Mouse (Mus musculus): ENCODE data around the gene Il18bp.
"Not testable (repeated sequence)": the region's sequence is repeated elsewhere in the genome, so short reads cannot be mapped to it uniquely, and the experiment has no call there.

Gene Il18bp

GRCm38 (mm10) chr7:102018590-102018989 lies at the start of gene Il18bp:
TSS of gene Il18bp (minus strand) at chr7:102018690.
- no peak for DNase-seq (ENCODE audit: low read depth, low spot score)

GRCm38 (mm10) chr7:102066363-102066762 lies 47.9 kb upstream of the Il18bp start:
- DNase-seq (ENCODE audit: low read depth, low spot score): peak; percentile 30

DNA sequence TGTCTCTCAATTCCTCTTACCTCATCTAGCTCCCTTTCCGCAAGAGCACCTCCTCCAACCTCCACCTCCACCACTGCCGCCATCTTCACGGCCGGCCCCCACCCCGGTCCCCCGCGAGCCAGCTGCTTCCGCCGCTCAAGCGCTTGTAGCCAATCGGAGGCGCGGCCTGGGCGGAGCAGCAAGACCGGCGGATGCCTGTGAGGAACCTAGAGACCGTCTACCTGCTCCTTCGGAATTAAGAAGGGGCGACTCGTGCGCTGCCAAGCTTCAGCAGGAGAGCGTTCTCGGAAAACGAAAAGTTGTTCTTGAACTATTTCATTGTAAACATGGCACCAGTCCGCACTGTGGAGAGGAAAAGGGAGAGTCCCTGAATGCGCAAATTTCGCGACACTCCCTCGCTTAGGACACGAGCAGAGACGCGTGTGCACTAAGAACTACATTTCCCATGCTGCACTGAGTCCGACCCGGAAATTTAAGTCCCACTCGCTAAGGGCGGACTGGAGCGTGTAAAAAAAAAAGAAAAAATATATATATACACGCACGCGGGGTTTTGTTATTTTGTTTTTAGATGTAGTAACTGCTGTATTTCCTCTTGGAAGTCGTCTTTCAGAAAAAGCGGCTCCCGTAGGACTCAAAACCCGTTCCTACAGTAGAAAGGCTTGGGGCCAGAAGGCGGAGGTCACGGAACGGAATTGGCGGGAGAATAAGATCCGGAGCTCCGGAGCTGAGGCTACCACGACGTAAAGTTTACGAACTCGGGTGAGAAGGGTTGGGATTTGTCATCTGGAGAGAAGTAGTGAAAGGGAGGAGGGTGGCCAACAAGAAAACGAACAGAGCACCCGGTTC lies 46.8 kb upstream of the Il18bp start, which contains the start of the genes Rnf121, Xndc1 and Xntrpc:
TSS of gene Rnf121 (minus strand) at position 424 of the 846 bp plus-strand sequence.
TSS of gene Xndc1 (plus strand) at position 466 of the 846 bp plus-strand sequence.
TSS of gene Xntrpc (plus strand) at position 668 of the 846 bp plus-strand sequence.
- peak; percentile 97 for DNase-seq (ENCODE audit: low read depth, low spot score)

- no peak for DNase-seq (ENCODE audit: low read depth, low spot score)
Observed at GRCm38 (mm10) chr7:102064655-102065045, 46.2 kb upstream of the Il18bp start.

GRCm38 (mm10) chr7:102063891-102064290 lies 45.4 kb upstream of the Il18bp start:
- no peak for DNase-seq (ENCODE audit: low read depth, low spot score)

GRCm38 (mm10) chr7:102062203-102062602 lies 43.7 kb upstream of the Il18bp start:
- DNase-seq (ENCODE audit: low read depth, low spot score): no peak

GRCm38 (mm10) chr7:102061353-102061752 lies 42.9 kb upstream of the Il18bp start:
- no peak for DNase-seq (ENCODE audit: low read depth, low spot score)

- peak; percentile 55 for DNase-seq (ENCODE audit: low read depth, low spot score)
Observed at GRCm38 (mm10) chr7:102048524-102048923, 30.0 kb upstream of the Il18bp start.

DNA sequence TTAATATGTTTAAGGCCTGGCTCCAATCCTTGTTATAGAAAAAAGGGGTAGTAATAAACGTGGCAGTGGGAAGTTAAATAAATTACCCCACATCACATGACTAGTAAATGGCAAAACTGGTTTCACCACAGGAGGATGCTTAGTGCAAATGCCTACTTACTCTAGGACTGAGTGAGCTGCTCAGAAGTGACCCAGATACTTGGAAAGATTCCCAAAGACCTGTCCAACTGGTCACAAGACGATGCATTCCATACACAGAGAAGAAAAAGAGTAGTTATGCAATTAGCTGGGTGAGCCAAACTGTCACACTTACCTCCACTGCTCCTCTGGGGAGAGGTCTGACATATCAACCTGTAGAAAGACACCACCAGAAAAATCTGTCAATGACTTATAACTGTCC lies 23.8 kb upstream of the Il18bp start:
- no peak for DNase-seq (ENCODE audit: low read depth, low spot score)

GRCm38 (mm10) chr7:102037318-102037717 lies 18.8 kb upstream of the Il18bp start:
- no peak for DNase-seq (ENCODE audit: low read depth, low spot score)

DNA sequence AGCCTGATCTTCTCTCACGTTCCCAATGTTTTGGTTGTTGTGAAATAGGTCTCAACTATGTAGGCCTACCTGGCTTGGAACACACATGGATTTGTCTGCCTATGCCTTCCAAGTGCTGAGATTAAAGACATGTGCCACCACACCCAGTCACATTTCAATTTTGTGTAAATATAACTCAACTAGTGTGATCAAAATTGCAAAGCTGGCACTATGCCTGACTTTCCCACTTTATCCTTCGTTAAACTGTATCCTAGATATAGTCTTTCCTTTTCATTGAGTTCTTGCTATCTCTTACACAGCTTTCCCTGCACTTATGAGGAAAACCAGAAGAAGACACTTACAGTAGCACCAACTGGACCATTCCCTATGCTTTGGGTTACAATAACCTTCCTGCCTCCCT lies 17.0 kb upstream of the Il18bp start:
- DNase-seq (ENCODE audit: low read depth, low spot score): no peak

DNA sequence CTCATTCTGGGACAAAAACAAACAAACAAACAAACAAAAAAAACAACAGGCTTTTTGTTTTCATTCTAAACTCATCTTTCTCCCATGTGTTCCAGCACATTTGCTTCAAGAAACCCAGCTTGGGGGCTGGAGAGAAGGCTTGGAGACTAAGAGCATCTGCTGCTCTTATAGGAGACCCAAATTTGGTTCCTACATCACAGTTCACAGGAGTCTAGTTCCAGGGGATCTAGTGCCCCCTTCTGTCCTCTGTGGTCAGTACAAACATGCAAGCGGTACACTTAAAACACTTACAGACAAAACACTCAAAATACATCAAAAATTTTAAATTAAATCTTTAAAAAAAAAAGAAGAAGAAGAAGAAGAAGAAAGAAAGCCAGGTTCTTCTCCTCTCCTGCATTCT lies 16.4 kb upstream of the Il18bp start:
- DNase-seq (ENCODE audit: low read depth, low spot score): peak; percentile 25

GRCm38 (mm10) chr7:102025187-102026119 lies 7.0 kb upstream of the Il18bp start:
- DNase-seq (ENCODE audit: low read depth, low spot score): no peak

- no peak for DNase-seq (ENCODE audit: low read depth, low spot score)
Observed at GRCm38 (mm10) chr7:102023821-102024220, 5.3 kb upstream of the Il18bp start.

DNA sequence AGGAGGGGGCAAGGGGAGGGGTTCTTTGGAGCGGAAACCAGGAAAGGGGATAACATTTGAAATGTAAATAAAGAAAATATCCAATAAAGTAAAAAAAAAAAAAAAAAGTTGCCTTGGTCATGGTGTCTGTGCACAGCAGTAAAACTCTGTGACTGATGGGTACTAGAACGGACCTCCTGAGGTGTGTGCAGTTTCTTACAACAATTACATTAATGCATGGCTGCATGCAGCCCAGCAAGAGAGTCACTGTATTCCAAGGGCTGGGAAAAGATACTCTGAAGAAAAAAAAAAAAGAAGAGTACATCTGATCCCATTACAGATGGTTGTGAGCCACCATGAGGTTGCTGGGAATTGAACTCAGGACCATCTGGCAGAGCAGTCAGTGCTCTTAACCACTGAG lies 2.4 kb upstream of the Il18bp start:
- not testable (repeated sequence) for DNase-seq (ENCODE audit: low read depth, low spot score)

GRCm38 (mm10) chr7:102019362-102019761 lies 872 bp upstream of the Il18bp start:
- DNase-seq (ENCODE audit: low read depth, low spot score): no peak

- no peak for DNase-seq (ENCODE audit: low read depth, low spot score)
Observed at GRCm38 (mm10) chr7:102018034-102018433, 456 bp downstream of the Il18bp start.

GRCm38 (mm10) chr7:102017452-102017851 lies 1.0 kb downstream of the Il18bp start:
- no peak for DNase-seq (ENCODE audit: low read depth, low spot score)

DNA sequence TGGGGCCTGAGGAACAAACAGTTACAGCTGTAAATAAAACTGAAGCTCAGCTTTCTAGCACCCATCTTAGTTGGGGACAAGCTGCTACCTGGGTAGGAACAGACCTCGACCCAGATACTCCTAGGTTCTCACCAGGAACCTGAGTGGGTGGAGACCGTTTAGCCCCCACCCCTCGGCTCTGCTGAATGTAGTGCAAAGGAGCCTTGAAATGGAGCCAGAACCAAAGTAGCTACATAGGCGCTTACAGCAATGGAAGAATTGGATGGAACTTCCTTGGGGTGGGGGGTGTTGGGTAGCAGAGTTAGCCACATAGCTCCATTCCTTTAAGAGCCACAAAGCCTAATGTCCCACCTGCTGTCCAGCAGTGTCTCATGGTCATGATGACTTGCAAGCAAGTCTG lies 1.6 kb downstream of the Il18bp start:
- DNase-seq (ENCODE audit: low read depth, low spot score): no peak

- DNase-seq (ENCODE audit: low read depth, low spot score): no peak
Observed at GRCm38 (mm10) chr7:102014995-102015394, 3.5 kb downstream of the Il18bp start.

DNA sequence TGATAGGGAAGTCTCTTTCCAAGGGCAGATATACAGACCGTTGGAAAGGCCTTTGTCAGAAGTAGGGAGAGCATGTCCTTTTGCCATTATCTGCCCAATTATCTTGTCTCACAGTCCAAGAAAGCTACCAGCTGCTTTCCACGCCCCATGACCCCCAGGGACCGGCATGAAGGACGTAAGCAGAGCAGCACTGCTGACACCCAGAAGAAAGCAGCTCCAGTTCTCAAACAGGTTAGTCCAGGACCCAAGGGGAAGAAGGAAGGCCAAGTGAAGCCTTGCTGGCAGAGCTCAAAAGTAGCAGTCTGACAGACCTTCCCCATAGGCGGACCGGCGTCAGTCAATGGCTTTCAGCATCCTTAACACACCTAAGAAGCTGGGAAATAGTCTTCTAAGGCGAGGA lies 5.1 kb downstream of the Il18bp start:
- DNase-seq (ENCODE audit: low read depth, low spot score): no peak

DNA sequence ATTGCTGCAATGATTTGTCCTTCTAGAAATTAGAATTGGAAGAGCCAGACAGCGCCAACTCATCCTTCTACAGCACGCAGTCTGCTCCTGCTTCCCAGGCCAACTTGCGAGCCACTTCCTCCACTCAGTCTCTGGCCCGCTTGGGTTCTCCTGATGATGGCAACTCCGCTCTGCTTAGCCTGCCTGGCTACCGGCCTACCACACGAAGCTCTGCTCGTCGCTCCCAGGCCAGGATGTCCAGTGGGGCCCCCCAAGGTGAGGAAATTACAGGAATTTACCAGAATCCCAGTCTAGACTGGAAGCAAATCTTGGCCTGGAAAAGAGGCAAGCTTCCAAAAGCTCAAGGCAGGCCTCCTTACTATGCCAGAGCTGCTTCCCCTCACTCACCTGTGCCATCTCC lies 6.6 kb downstream of the Il18bp start:
- DNase-seq (ENCODE audit: low read depth, low spot score): no peak

Data from R1 (cell line).